Mouse (Mus musculus) liver, embryonic 15.5 days (tissue): ENCODE data around the gene B3gnt2. TPM values are rescaled to one million over a fixed set of nuclear protein-coding genes. Genes with fewer than 3 reads are reported as not detected.

ENCODE experiments used
- ATAC-seq: fragments of 200-750 bp; cut with Nextera tagmentation; 2 replicates; pipeline ENCODE4 v1.8.0; 2017; ENCODE audit warnings: moderate number of reproducible peaks, mild to moderate bottlenecking, moderate library complexity; ENCODE audit not compliant: insufficient read depth
- H3K27ac ChIP-seq: fragments of 300-500 bp; sonication (generic); replicated peaks from 2 replicates; pipeline ENCODE4 v1.5.1; 2015; ENCODE audit warnings: mild to moderate bottlenecking, inconsistent platforms
- H3K27me3 ChIP-seq: fragments of 300-500 bp; sonication (generic); 2 replicates; pipeline ENCODE4 v1.6.1; 2015; ENCODE audit warnings: mild to moderate bottlenecking, inconsistent platforms
- H3K36me3 ChIP-seq: fragments of 300-500 bp; sonication (generic); replicated peaks from 2 replicates; pipeline ENCODE4 v1.6.1; 2015; ENCODE audit warnings: moderate library complexity, mild to moderate bottlenecking, inconsistent platforms
- H3K4me1 ChIP-seq: fragments of 300-500 bp; sonication (generic); replicated peaks from 2 replicates; pipeline ENCODE4 v1.6.1; 2015; ENCODE audit warnings: inconsistent platforms
- H3K4me2 ChIP-seq: fragments of 300-500 bp; sonication (generic); 2 replicates; pipeline ENCODE4 v1.6.1; 2015; ENCODE audit warnings: moderate library complexity, mild to moderate bottlenecking, inconsistent platforms
- H3K4me3 ChIP-seq: fragments of 300-500 bp; sonication (generic); replicated peaks from 2 replicates; pipeline ENCODE4 v1.5.1; 2015; ENCODE audit warnings: mild to moderate bottlenecking, inconsistent platforms
- H3K9ac ChIP-seq: fragments of 300-500 bp; sonication (generic); 2 replicates; pipeline ENCODE4 v1.6.1; 2015; ENCODE audit warnings: moderate library complexity, mild to moderate bottlenecking, inconsistent platforms
- H3K9me3 ChIP-seq: fragments of 300-500 bp; sonication (generic); replicated peaks from 2 replicates; pipeline ENCODE4 v1.6.1; 2016; ENCODE audit warnings: inconsistent platforms
- WGBS: fragments of 180-500 bp; shearing (Covaris S2); methylation state at CpG from one replicate; pipeline ENCODE4 v1.1.7; 2015; ENCODE audit warnings: mixed read lengths; ENCODE audit not compliant: insufficient replicate concordance; 5-methylcytosine and 5-hydroxymethylcytosine counted together
- polyA plus RNA-seq: library from polyadenylated mRNA; unstranded; fragments of >200 nt; fragmentation: Nextera tagmentation; extraction: Ambion mirVana; gene quantifications from 2 replicates; pipeline ENCODE4 v1.2.1, GENCODE M21; 2015

B3gnt2 gene
- polyA plus RNA-seq, 1 experiment from 2014 or later = 5.3 TPM

GRCm38 (mm10) chr11:22886991-22887390 lies 26.2 kb upstream of the B3gnt2 start:
- 83% methylated on average over 4 of the region's 4 CpGs for WGBS
- no peak overlapping the region for H3K27ac ChIP-seq
- no peak for ATAC-seq

GRCm38 (mm10) chr11:22885350-22885749 lies 24.6 kb upstream of the B3gnt2 start:
- no peaks in the 10 kb centered on the region for H3K36me3 ChIP-seq
- H3K27ac ChIP-seq = no peak overlapping the region
- no peak overlapping the region for H3K4me3 ChIP-seq
- H3K4me2 ChIP-seq = no peak overlapping the region
- H3K9me3 ChIP-seq = no peaks in the 10 kb centered on the region
- no peak for ATAC-seq
- H3K9ac ChIP-seq = no peak overlapping the region
- H3K4me1 ChIP-seq = no peaks in the 10 kb centered on the region; the same call in 1 of the 2 replicates
- WGBS = 32% methylated on average over 1 of the region's 1 CpGs
- H3K27me3 ChIP-seq = no peaks in the 10 kb centered on the region

More at GRCm38 (mm10) chr11:22886991-22887390, 26.2 kb upstream of the B3gnt2 start:
- H3K9me3 ChIP-seq = no peaks in the 10 kb centered on the region
- H3K4me2 ChIP-seq = no peak overlapping the region
- no peak overlapping the region for H3K4me3 ChIP-seq
- H3K4me1 ChIP-seq = no peaks in the 10 kb centered on the region; the same call in 1 of the 2 replicates
- no peaks in the 10 kb centered on the region for H3K36me3 ChIP-seq
- 0 out of 2 replicates have a peak, but pooled peaks cover 3% of the 10 kb centered on the region for H3K27me3 ChIP-seq
- no peak overlapping the region for H3K9ac ChIP-seq

GRCm38 (mm10) chr11:22883676-22884075 lies 22.9 kb upstream of the B3gnt2 start:
- ATAC-seq = no peak
- 55% methylated on average over 2 of the region's 2 CpGs for WGBS
- H3K9me3 ChIP-seq = no peaks in the 10 kb centered on the region
- no peak overlapping the region for H3K9ac ChIP-seq
- H3K27me3 ChIP-seq = no peaks in the 10 kb centered on the region; the same call in 1 of the 2 replicates
- H3K27ac ChIP-seq = no peak overlapping the region
- no peak overlapping the region for H3K4me3 ChIP-seq
- H3K4me2 ChIP-seq = no peak overlapping the region
- H3K4me1 ChIP-seq = peaks cover 4% of the 10 kb centered on the region; the same call in 1 of the 2 replicates
- no peaks in the 10 kb centered on the region for H3K36me3 ChIP-seq

GRCm38 (mm10) chr11:22882926-22883325 lies 22.2 kb upstream of the B3gnt2 start:
- no peak overlapping the region for H3K27ac ChIP-seq
- no peak for ATAC-seq
- H3K4me2 ChIP-seq = no peak overlapping the region
- peaks cover 4% of the 10 kb centered on the region; the same call in 1 of the 2 replicates for H3K4me1 ChIP-seq
- no peaks in the 10 kb centered on the region; the same call in 1 of the 2 replicates for H3K27me3 ChIP-seq
- no peaks in the 10 kb centered on the region for H3K9me3 ChIP-seq
- no peak overlapping the region for H3K4me3 ChIP-seq
- H3K36me3 ChIP-seq = no peaks in the 10 kb centered on the region
- H3K9ac ChIP-seq = no peak overlapping the region

GRCm38 (mm10) chr11:22880383-22881172 lies 19.8 kb upstream of the B3gnt2 start:
- Histone ChIP-seq H3K9me3 (no peaks in the 10 kb centered on the region), H3K9ac (no peak overlapping the region), H3K36me3 (no peaks in the 10 kb centered on the region), H3K27me3 (no peaks in the 10 kb centered on the region; the same call in 1 of the 2 replicates), H3K4me2 (no peak overlapping the region), H3K4me1 (peaks cover 16% of the 10 kb centered on the region), H3K27ac (no peak overlapping the region), H3K4me3 (no peak overlapping the region)
- ATAC-seq = no peak
- 47% methylated on average over 3 of the region's 3 CpGs for WGBS

- Histone ChIP-seq H3K4me1 (peaks cover 16% of the 10 kb centered on the region), H3K27me3 (no peaks in the 10 kb centered on the region; the same call in 1 of the 2 replicates), H3K4me3 (no peak overlapping the region), H3K36me3 (no peaks in the 10 kb centered on the region), H3K9me3 (no peaks in the 10 kb centered on the region), H3K27ac (no peak overlapping the region), H3K4me2 (no peak overlapping the region), H3K9ac (no peak overlapping the region)
- WGBS = 69% methylated on average over 4 of the region's 4 CpGs
- no peak for ATAC-seq
These were observed 18.9 kb upstream of the B3gnt2 start for GRCm38 (mm10) chr11:22879645-22880044.

GRCm38 (mm10) chr11:22876680-22877330 lies 16.0 kb upstream of the B3gnt2 start:
- H3K27ac ChIP-seq = peak overlapping the region; percentile 14; the same call in 1 of the 2 replicates
- H3K4me1 ChIP-seq = peaks cover 25% of the 10 kb centered on the region
- H3K36me3 ChIP-seq = no peaks in the 10 kb centered on the region
- H3K27me3 ChIP-seq = no peaks in the 10 kb centered on the region; the same call in 1 of the 2 replicates
- H3K9me3 ChIP-seq = no peaks in the 10 kb centered on the region
- H3K4me3 ChIP-seq = no peak overlapping the region
- H3K4me2 ChIP-seq = 0 out of 2 replicates have a peak overlapping the region, but pooled peaks have one; percentile 8
- no peak overlapping the region for H3K9ac ChIP-seq
- 20% methylated on average over 3 of the region's 3 CpGs for WGBS
- ATAC-seq = peak; percentile 83

- Histone ChIP-seq H3K4me3 (no peak overlapping the region), H3K4me2 (no peak overlapping the region), H3K4me1 (peaks cover 33% of the 10 kb centered on the region), H3K36me3 (no peaks in the 10 kb centered on the region), H3K9me3 (no peaks in the 10 kb centered on the region), H3K27me3 (no peaks in the 10 kb centered on the region; the same call in 1 of the 2 replicates), H3K9ac (no peak overlapping the region), H3K27ac (no peak overlapping the region)
- ATAC-seq = no peak
- 76% methylated on average over 4 of the region's 4 CpGs for WGBS
These were observed 14.5 kb upstream of the B3gnt2 start for GRCm38 (mm10) chr11:22875279-22875678.

GRCm38 (mm10) chr11:22874747-22875146 lies 14.0 kb upstream of the B3gnt2 start:
- WGBS = 70% methylated on average over 6 of the region's 6 CpGs

GRCm38 (mm10) chr11:22873383-22873782 lies 12.6 kb upstream of the B3gnt2 start:
- Histone ChIP-seq H3K36me3 (no peaks in the 10 kb centered on the region), H3K27ac (no peak overlapping the region), H3K4me2 (no peak overlapping the region), H3K9ac (no peak overlapping the region), H3K27me3 (no peaks in the 10 kb centered on the region), H3K4me3 (no peak overlapping the region), H3K9me3 (no peaks in the 10 kb centered on the region), H3K4me1 (peaks cover 30% of the 10 kb centered on the region)
- no peak for ATAC-seq
- WGBS = 55% methylated on average over 4 of the region's 4 CpGs

More at GRCm38 (mm10) chr11:22874747-22875146, 14.0 kb upstream of the B3gnt2 start:
- Histone ChIP-seq H3K4me1 (peaks cover 33% of the 10 kb centered on the region), H3K9me3 (no peaks in the 10 kb centered on the region), H3K27ac (no peak overlapping the region), H3K36me3 (no peaks in the 10 kb centered on the region), H3K4me2 (no peak overlapping the region), H3K27me3 (no peaks in the 10 kb centered on the region; the same call in 1 of the 2 replicates), H3K4me3 (no peak overlapping the region), H3K9ac (no peak overlapping the region)
- ATAC-seq = no peak

- Histone ChIP-seq H3K4me1 (peaks cover 27% of the 10 kb centered on the region), H3K4me3 (peak overlapping the region; percentile 36), H3K9ac (no peak overlapping the region), H3K9me3 (no peaks in the 10 kb centered on the region), H3K27ac (peak overlapping the region; percentile 56), H3K4me2 (peak overlapping the region; percentile 58), H3K36me3 (no peaks in the 10 kb centered on the region), H3K27me3 (no peaks in the 10 kb centered on the region)
- 15% methylated on average over 4 of the region's 4 CpGs for WGBS
- no peak for ATAC-seq
These were observed 11.5 kb upstream of the B3gnt2 start for GRCm38 (mm10) chr11:22872307-22872680.
